Mouse (Mus musculus) midbrain, embryonic 13.5 days (tissue): ENCODE data around the gene Ice2. TPM values are rescaled to one million over a fixed set of nuclear protein-coding genes. Genes with fewer than 3 reads are reported as not detected.

Source experiments
- ATAC-seq: fragments of 200-750 bp; cut with Nextera tagmentation; 2 replicates; pipeline ENCODE4 v1.8.0; 2017; ENCODE audit warnings: mild to moderate bottlenecking, moderate TSS enrichment, moderate library complexity
- H3K27ac ChIP-seq: fragments of 300-500 bp; sonication (generic); 2 replicates; pipeline ENCODE4 v1.5.1; 2015; ENCODE audit warnings: inconsistent platforms, mild to moderate bottlenecking, moderate library complexity
- H3K27me3 ChIP-seq: fragments of 300-500 bp; sonication (generic); 2 replicates; pipeline ENCODE4 v1.6.1; 2015; ENCODE audit warnings: mild to moderate bottlenecking, inconsistent platforms
- H3K36me3 ChIP-seq: fragments of 300-500 bp; sonication (generic); 2 replicates; pipeline ENCODE4 v1.6.1; 2015; ENCODE audit warnings: mild to moderate bottlenecking, inconsistent platforms
- H3K4me1 ChIP-seq: fragments of 300-500 bp; sonication (generic); replicated peaks from 2 replicates; pipeline ENCODE4 v1.6.1; 2015; ENCODE audit warnings: inconsistent platforms
- H3K4me2 ChIP-seq: fragments of 300-500 bp; sonication (generic); replicated peaks from 2 replicates; pipeline ENCODE4 v1.6.1; 2015; ENCODE audit warnings: moderate library complexity, mild to moderate bottlenecking, inconsistent platforms
- H3K4me3 ChIP-seq: fragments of 300-500 bp; sonication (generic); replicated peaks from 2 replicates; pipeline ENCODE4 v1.5.1; 2015; ENCODE audit warnings: mild to moderate bottlenecking, inconsistent platforms
- H3K9ac ChIP-seq: fragments of 300-500 bp; sonication (generic); replicated peaks from 2 replicates; pipeline ENCODE4 v1.6.1; 2015; ENCODE audit warnings: mild to moderate bottlenecking, inconsistent platforms
- H3K9me3 ChIP-seq: fragments of 300-500 bp; sonication (generic); 2 replicates; pipeline ENCODE4 v1.6.1; 2016; ENCODE audit warnings: mild to moderate bottlenecking, inconsistent platforms
- WGBS: fragments of 180-500 bp; shearing (Covaris S2); methylation state at CpG from one replicate; pipeline ENCODE4 v1.1.7; 2015; 5-methylcytosine and 5-hydroxymethylcytosine counted together
- polyA plus RNA-seq: library from polyadenylated mRNA; unstranded; fragments of >200 nt; fragmentation: Nextera tagmentation; extraction: Ambion mirVana; gene quantifications from 2 replicates; pipeline ENCODE4 v1.2.1, GENCODE M21; 2015

The Ice2 gene
- polyA plus RNA-seq, 1 experiment from 2014 or later, result 14.3 TPM

DNA sequence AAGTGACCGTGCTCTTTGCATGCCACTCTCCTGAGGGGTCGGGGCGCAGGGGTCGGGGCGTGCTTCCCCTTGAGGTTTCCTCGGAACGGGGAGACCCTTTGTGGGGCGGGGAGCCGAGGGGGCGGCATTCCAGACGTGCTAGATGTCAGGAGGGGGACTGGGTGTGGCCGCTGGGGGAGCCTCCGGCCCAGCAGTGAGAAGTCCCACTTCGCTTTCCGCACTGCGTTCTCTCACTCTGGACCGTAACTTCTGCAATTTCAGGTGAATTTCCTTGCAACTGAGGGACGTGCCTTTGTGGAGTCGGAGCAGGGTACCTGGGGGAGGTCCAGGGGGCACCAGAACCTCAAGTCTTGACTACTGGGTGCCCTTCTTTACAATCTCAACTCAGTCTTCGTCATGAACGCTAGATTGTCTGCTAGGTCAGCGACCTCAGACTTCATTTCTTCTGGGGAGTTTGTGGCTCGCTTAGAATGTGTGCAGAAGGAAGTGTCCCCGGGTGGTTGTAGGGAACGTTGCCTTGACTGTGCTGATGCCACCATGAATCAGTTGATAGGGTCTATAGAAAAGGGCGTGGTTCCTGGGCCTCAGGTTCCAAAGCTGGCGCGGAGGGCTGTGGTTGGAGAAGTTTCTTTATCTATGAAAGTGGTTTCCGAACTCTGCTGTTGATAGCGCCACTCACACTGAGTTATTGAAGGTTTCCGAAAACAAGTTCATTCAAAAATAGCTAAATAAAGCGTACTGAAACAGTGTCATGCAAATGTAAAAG is 56.4 kb downstream of the Ice2 start:
- peak overlapping the region; percentile 65 for H3K9ac ChIP-seq
- H3K27me3 ChIP-seq, result peaks cover 42% of the 10 kb centered on the region
- ATAC-seq, result peak; percentile 44; the same call in 1 of the 2 replicates
- H3K4me2 ChIP-seq, result peak overlapping the region; percentile 69
- peak overlapping the region; percentile 42 for H3K4me3 ChIP-seq
- no peaks in the 10 kb centered on the region for H3K9me3 ChIP-seq
- peaks cover 23% of the 10 kb centered on the region for H3K4me1 ChIP-seq
- H3K36me3 ChIP-seq, result no peaks in the 10 kb centered on the region
- 7% methylated on average over 32 of the region's 32 CpGs for WGBS
- H3K27ac ChIP-seq, result no peak overlapping the region

DNA sequence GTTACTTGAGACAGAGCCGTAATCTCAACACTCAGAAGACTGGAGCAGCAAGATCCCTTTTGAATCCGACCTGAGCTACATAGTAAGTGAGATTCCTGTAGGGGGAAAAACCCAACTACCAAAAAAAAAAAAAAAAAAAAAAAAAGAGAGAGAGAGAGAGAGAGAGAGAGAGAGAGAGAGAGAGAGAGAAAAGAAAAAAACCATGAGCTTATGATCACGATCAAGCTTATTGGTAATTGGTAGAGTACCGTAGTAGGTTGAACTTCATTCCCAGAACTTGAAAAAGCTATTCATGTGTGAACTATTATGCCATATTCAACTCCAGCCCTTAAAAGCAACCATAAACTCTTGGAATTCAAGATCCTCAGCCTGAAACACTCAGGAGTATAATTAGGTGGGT is 57.0 kb downstream of the Ice2 start:
- no peak overlapping the region for H3K4me3 ChIP-seq
- 71% methylated on average over 4 of the region's 4 CpGs for WGBS

DNA sequence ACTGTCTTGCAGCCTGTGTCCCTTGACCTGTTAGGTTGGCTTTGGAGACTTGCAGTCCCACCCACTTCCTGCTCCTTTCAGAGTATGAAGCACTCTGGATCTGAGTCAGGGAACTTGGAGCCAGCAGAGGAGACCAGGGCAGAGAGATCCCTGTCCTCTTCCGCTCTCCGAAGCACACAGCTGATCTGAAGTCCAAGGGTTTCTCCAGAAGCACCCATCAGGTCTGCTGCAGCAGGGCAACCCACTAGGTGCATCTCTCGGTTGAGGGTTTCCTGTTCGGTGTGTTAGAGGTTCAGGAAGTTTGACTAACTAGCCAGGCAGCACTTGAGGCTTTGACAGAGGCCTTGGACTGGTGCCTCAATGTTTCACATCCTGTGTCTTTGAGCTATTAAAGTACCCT is 57.7 kb downstream of the Ice2 start:
- no peak for ATAC-seq
- H3K27ac ChIP-seq, result no peak overlapping the region
- H3K4me2 ChIP-seq, result no peak overlapping the region
- H3K4me1 ChIP-seq, result peaks cover 25% of the 10 kb centered on the region
- WGBS, result 76% methylated on average over 4 of the region's 4 CpGs
- H3K27me3 ChIP-seq, result peaks cover 42% of the 10 kb centered on the region
- H3K36me3 ChIP-seq, result no peaks in the 10 kb centered on the region
- no peak overlapping the region for H3K4me3 ChIP-seq
- H3K9ac ChIP-seq, result no peak overlapping the region
- H3K9me3 ChIP-seq, result no peaks in the 10 kb centered on the region

More for the DNA sequence above, 57.0 kb downstream of the Ice2 start:
- Histone ChIP-seq H3K4me2 (peak overlapping the region; percentile 69), H3K27me3 (peaks cover 42% of the 10 kb centered on the region), H3K36me3 (no peaks in the 10 kb centered on the region), H3K9me3 (no peaks in the 10 kb centered on the region), H3K27ac (no peak overlapping the region), H3K4me1 (peaks cover 25% of the 10 kb centered on the region), H3K9ac (no peak overlapping the region)
- ATAC-seq, result no peak

DNA sequence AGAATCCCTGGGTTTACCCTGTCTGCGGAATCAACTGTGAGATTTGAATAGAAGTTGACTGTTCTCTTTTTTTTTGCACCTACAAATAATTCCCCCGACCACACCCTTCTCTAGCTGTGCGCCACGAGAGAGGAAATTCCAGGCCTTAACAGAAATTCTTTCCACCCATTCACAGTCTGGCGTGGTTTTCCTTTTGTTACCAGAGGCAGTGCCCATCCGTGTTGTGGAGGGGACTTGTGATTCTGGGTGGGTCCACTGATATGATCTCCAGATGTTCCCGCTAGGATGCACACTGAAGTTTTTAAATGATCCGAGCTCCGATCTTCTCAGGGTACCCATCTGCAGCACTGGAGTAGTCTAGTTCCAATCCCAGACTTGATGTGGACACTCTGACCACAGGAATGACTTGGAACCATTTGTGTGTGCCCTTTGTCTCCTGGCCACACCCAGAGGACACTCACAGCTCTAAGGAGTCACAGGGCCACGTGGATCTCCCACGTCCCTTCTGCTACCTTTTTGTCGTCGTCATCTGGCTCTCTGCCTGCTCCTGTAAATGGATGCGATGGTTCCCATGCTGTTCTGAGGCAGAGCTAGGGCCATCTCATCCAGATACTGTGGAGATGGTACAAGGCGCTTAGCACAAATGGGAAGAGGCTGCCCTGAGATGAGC is 58.8 kb downstream of the Ice2 start:
- Histone ChIP-seq H3K9me3 (no peaks in the 10 kb centered on the region), H3K27ac (no peak overlapping the region), H3K4me2 (no peak overlapping the region), H3K4me1 (peaks cover 25% of the 10 kb centered on the region), H3K9ac (no peak overlapping the region), H3K4me3 (no peak overlapping the region), H3K36me3 (no peaks in the 10 kb centered on the region), H3K27me3 (peaks cover 42% of the 10 kb centered on the region)
- 89% methylated on average over 15 of the region's 15 CpGs for WGBS
- ATAC-seq, result no peak

DNA sequence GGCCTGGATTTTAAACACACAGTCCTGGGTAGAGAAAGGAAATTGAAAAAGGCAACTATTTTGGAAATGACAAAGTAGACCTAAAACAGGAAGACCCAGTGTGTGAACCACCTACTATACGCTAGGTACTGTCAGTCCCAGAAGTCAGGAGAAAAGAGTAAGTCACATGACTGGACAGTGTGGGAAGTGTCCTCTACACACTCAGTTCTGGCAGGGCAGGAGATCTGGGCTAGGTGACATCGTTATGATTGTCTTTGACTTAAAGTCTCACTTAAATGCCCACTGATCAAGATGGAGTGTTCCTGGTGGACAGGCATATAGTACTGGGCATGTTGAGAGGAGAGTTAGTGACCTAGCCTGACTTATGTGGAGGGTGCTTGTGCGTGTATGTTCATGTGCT is 59.4 kb downstream of the Ice2 start:
- H3K9me3 ChIP-seq, result no peaks in the 10 kb centered on the region
- H3K27ac ChIP-seq, result no peak overlapping the region
- no peaks in the 10 kb centered on the region for H3K36me3 ChIP-seq
- ATAC-seq, result no peak
- H3K4me2 ChIP-seq, result no peak overlapping the region
- 97% methylated on average over 3 of the region's 3 CpGs for whole genome bisulfite sequencing
- H3K4me1 ChIP-seq, result peaks cover 25% of the 10 kb centered on the region
- no peak overlapping the region for H3K9ac ChIP-seq
- H3K27me3 ChIP-seq, result peaks cover 42% of the 10 kb centered on the region
- H3K4me3 ChIP-seq, result no peak overlapping the region

DNA sequence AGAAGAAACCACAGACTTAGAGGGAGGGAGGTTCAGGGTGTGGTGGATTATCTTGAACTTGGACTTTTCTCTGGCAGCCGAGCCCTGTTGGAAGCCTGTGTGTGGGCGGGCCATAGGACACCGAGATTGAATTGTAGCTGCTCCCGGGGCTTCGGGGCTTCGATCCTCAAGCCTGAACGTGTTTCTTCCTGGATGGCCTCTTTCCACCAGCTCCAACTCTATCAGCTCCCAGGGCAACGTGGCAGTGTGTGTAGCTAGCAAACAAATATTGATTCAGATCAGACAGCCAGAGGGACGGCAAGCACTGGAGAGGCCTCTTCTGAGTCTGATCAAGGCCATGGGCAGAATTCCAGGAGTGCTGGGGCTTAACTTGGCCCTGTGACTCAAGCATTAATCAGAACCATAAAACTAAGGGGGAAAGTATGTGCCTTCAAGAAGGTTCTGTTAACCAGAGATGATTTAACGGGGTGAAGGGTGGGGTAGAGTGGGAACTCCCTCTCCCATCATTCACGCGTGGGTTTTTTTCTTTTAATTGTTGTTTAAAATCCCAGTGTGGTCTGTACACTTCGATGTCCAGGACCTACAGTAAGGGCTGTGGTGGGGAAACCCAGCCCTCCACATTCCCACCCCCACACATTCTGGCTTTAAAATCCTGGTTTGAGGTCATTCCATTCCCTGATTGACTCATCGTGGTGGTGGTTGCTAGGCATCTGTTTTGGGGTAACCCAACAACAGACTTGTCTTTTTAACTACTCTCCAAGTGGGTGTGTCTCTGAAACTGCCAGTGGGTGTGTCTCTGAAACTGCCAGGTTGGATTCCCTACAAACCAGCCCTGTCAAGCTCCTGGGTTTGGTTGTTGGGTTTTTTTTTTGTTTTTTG is 60.3 kb downstream of the Ice2 start:
- Histone ChIP-seq H3K27ac (no peak overlapping the region), H3K27me3 (peaks cover 34% of the 10 kb centered on the region), H3K9ac (no peak overlapping the region), H3K36me3 (no peaks in the 10 kb centered on the region), H3K4me3 (no peak overlapping the region), H3K9me3 (no peaks in the 10 kb centered on the region), H3K4me1 (peaks cover 24% of the 10 kb centered on the region), H3K4me2 (no peak overlapping the region)
- WGBS, result 65% methylated on average over 14 of the region's 14 CpGs
- no peak for ATAC-seq

DNA sequence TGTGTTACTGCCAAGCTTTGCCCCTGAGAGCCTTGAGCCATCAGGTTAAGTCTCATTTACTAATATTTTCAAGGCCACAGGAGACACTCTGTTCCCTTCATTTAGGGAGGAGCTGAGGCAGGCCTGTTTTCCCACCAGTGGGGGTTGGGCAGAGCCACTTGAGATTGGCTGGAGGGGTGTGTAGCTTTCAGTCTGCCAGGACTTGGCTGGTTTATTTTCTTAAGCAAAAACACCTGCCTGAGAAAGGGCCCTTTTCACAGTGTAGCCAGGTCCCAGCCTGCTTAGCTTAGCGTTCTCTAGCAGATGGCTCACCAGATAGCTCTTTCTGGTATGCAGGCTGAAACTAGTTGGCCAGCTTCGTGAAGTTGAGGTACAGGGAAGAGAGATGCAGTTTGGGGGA is 61.3 kb downstream of the Ice2 start:
- H3K27ac ChIP-seq, result no peak overlapping the region
- no peak overlapping the region for H3K4me3 ChIP-seq
- no peak overlapping the region for H3K4me2 ChIP-seq
- H3K4me1 ChIP-seq, result peaks cover 14% of the 10 kb centered on the region
- H3K36me3 ChIP-seq, result no peaks in the 10 kb centered on the region
- WGBS, result 68% methylated on average over 2 of the region's 2 CpGs
- no peaks in the 10 kb centered on the region for H3K9me3 ChIP-seq
- ATAC-seq, result no peak
- no peak overlapping the region for H3K9ac ChIP-seq
- peaks cover 24% of the 10 kb centered on the region for H3K27me3 ChIP-seq

DNA sequence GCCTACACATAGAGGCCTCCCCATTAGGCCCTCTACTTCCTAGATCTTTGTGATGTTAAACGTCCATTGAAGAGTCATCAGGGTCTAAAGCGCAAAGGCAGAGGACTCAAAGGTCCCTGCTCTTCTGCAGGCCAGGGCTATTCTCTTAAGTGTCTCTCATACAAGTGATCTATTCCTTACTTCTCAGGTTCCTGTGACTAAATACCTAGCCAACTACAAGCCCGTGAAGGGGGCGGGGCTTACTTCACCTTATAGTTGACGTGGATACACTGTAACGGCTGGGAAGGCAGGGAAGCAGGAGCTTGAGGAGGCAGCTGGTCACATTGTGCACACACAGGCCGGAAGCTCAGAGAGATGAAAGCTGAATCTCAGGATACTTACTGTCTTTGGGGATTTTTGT is 62.2 kb downstream of the Ice2 start:
- no peak overlapping the region for H3K9ac ChIP-seq

DNA sequence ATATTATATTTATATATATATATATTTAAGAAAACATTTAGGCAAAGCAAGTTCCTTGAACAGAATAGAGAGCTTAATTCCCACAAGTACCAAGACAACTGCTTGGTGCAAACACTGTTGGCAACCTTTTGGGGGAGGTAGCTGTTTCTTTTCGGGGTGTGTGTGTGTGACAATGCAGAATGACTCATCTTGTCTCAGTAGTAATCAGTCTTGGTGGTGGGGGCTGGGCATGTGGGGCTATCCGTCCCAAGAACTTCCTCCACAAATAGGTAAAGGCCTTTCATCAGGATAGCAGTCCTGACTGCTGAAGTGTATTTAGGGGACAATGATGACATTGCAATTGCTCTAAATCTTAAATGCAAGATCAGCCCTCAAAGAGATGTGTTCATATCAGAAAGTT is 65.3 kb downstream of the Ice2 start:
- Histone ChIP-seq H3K36me3 (no peaks in the 10 kb centered on the region), H3K4me1 (peaks cover 16% of the 10 kb centered on the region), H3K27me3 (0 out of 2 replicates have a peak, but pooled peaks cover 3% of the 10 kb centered on the region), H3K9me3 (no peaks in the 10 kb centered on the region), H3K4me3 (no peak overlapping the region), H3K4me2 (no peak overlapping the region), H3K9ac (no peak overlapping the region), H3K27ac (no peak overlapping the region)
- 88% methylated on average over 2 of the region's 2 CpGs for WGBS
- ATAC-seq, result no peak

More for the DNA sequence above, 62.2 kb downstream of the Ice2 start:
- ATAC-seq, result no peak
- no peak overlapping the region for H3K27ac ChIP-seq
- H3K4me3 ChIP-seq, result no peak overlapping the region
- peaks cover 17% of the 10 kb centered on the region for H3K27me3 ChIP-seq
- peaks cover 10% of the 10 kb centered on the region; the same call in 1 of the 2 replicates for H3K4me1 ChIP-seq
- no peaks in the 10 kb centered on the region for H3K36me3 ChIP-seq
- no peaks in the 10 kb centered on the region for H3K9me3 ChIP-seq
- WGBS, result 91% methylated on average over 7 of the region's 7 CpGs
- no peak overlapping the region for H3K4me2 ChIP-seq

DNA sequence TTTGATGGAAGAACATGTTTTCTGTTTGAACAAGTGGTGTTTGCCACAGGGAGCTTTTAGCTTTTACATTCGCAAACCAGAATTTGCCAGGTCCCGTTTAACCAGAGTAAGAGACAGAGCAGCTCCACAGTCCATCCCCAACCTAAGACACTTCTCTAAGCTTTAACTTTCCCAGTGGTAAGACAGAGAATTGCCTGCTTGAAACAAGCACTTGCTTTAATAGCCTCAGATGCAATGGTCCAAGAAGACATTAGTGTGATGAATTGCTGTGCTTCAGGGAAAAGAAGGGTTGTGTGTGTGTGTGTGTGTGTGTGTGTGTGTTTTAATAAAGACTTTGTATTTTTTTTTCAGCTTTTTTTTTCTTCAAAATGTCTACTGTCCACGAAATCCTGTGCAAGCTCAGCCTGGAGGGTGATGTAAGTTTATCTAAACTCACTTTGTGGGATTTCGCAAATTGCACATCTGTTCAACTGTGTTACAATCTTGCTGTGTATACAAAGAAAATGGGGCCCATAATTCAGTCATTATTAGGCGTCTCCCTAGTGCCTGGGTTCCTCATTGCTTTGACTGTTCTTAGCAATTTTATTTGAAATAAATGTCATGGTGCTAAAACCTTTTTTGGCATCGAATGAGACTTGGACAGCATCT is 66.5 kb downstream of the Ice2 start:
- no peak overlapping the region for H3K4me2 ChIP-seq
- peaks cover 20% of the 10 kb centered on the region for H3K4me1 ChIP-seq
- 88% methylated on average over 6 of the region's 6 CpGs for WGBS
- H3K36me3 ChIP-seq, result no peaks in the 10 kb centered on the region
- no peak overlapping the region for H3K4me3 ChIP-seq
- H3K9me3 ChIP-seq, result no peaks in the 10 kb centered on the region
- no peak overlapping the region for H3K9ac ChIP-seq
- H3K27me3 ChIP-seq, result 0 out of 2 replicates have a peak, but pooled peaks cover 3% of the 10 kb centered on the region
- no peak overlapping the region for H3K27ac ChIP-seq
- no peak for ATAC-seq

DNA sequence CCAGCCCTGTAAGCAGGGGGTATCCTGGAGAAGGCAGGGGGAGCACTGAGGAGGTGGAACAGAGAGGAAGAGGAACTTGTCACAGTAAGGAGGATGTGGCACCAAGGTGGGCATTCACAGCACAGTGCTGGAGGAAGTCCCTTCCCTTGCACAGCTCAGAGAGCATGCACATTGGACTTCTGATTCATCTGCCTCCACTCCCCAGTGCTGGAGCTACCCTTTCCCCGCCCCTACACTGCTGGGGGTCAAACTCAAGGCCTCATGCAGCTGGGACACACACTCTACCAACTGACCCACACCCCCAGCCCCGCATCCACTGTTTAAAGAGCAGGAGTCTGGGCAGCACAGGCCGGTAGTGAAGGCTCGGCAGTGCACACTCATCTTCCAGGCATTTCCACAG is 68.4 kb downstream of the Ice2 start:
- Histone ChIP-seq H3K9ac (no peak overlapping the region), H3K36me3 (no peaks in the 10 kb centered on the region), H3K4me1 (peaks cover 33% of the 10 kb centered on the region), H3K4me3 (no peak overlapping the region), H3K4me2 (no peak overlapping the region), H3K27ac (no peak overlapping the region), H3K27me3 (peaks cover 7% of the 10 kb centered on the region; the same call in 1 of the 2 replicates), H3K9me3 (no peaks in the 10 kb centered on the region)
- 81% methylated on average over 4 of the region's 4 CpGs for WGBS
- ATAC-seq, result no peak
